In genomic region chr16:21315751-21316151, GRCm38 (mm10) we compare ENCODE assay signal across 14 mouse cellular contexts.
DNase-seq lines count a peak whose midpoint lies in the region; ATAC-seq and TF ChIP-seq lines count a peak whose summit lies in the region.
"Had no signal": no experiment of that assay in that cellular context is flagged by ENCODE, and none has a peak within 500 bp of the region (broad histone marks: within the 10 kb centered on the region; RNA-seq: fewer than 3 reads in every experiment).

No protein-coding gene starts in this region.

- H3K4me3 ChIP-seq in liver, postnatal 0 days (ENCODE audit: low read depth, low read length): no peak overlapping the region
- H3K4me3 ChIP-seq in MEL (ENCODE audit: control insufficient read depth in 1 of 2, insufficient read depth in 1 of 2, low read depth in 2 of 2, low read length in 2 of 2): no peak overlapping the region
- no peak overlapping the region for H3K4me3 ChIP-seq in limb, embryonic 15.5 days
- H3K4me3 ChIP-seq: forebrain, embryonic 12.5 days; liver, embryonic 15.5 days; stomach, embryonic 15.5 days had no signal

- no peaks in the 10 kb centered on the region for H3K79me2 ChIP-seq in MEL (ENCODE audit: control insufficient read depth, insufficient read depth, low read length, poor library complexity)

- no peaks in the 10 kb centered on the region for H3K9me3 ChIP-seq in liver, postnatal 0 days (ENCODE audit: low read length)
- no peaks in the 10 kb centered on the region for H3K9me3 ChIP-seq in MEL (replicated peaks; ENCODE audit: insufficient read depth, low read length)
- H3K9me3 ChIP-seq in limb, embryonic 15.5 days: no peaks in the 10 kb centered on the region
- H3K9me3 ChIP-seq: forebrain, embryonic 12.5 days; liver, embryonic 15.5 days; stomach, embryonic 15.5 days had no signal

- no peak for TF ChIP-seq CTCF in liver, postnatal 0 days (IDR thresholded peaks at IDR 0.05; ENCODE audit: low read depth)
- TF ChIP-seq CTCF in MEL (IDR thresholded peaks at IDR 0.05 in 2 of 3, conservative IDR thresholded peaks at IDR 0.05 in 1 of 3; ENCODE audit: control insufficient read depth in 1 of 3, insufficient read depth in 1 of 3, low read depth in 2 of 3, low read length in 3 of 3, poor library complexity in 1 of 3, severe bottlenecking in 1 of 3): no peak

- 24% methylated on average over 6 of the region's 6 CpGs for WGBS in liver, postnatal 0 days (ENCODE audit: insufficient replicate concordance)
- WGBS in limb, embryonic 15.5 days: 23% methylated on average over 6 of the region's 6 CpGs

- no peaks in the 10 kb centered on the region for H3K36me3 ChIP-seq in liver, postnatal 0 days (replicated peaks; ENCODE audit: insufficient read depth, low read length)
- H3K36me3 ChIP-seq in MEL (ENCODE audit: control insufficient read depth in 1 of 2, insufficient read depth in 2 of 2, low read length in 2 of 2): peaks cover 0 to 19% of the 10 kb centered on the region in 2 experiments; a peak in 2 of 4 replicates
- no peaks in the 10 kb centered on the region for H3K36me3 ChIP-seq in limb, embryonic 15.5 days
- H3K36me3 ChIP-seq: forebrain, embryonic 12.5 days; liver, embryonic 15.5 days; stomach, embryonic 15.5 days had no signal

- H3K4me2 ChIP-seq in liver, postnatal 0 days (ENCODE audit: low read depth, low read length): no peak overlapping the region
- H3K4me2 ChIP-seq in limb, embryonic 15.5 days: no peak overlapping the region
- H3K4me2 ChIP-seq: forebrain, embryonic 12.5 days; liver, embryonic 15.5 days; stomach, embryonic 15.5 days had no signal

- no peak for ATAC-seq in liver, postnatal 0 days
- peak; percentile 33; the same call in 1 of the 2 replicates for ATAC-seq in limb, embryonic 15.5 days (ENCODE audit: insufficient number of reproducible peaks, low FRiP score, low TSS enrichment, low read depth)

- no peak for TF ChIP-seq POLR2A in MEL (IDR thresholded peaks at IDR 0.05; ENCODE audit: control insufficient read depth in 1 of 2, insufficient read depth in 1 of 2, low read depth in 1 of 2, low read length in 2 of 2, poor library complexity in 1 of 2)

- no peak for TF ChIP-seq EP300 in liver, postnatal 0 days (IDR thresholded peaks at IDR 0.05; ENCODE audit: low read depth)
- TF ChIP-seq EP300 in MEL (IDR thresholded peaks at IDR 0.05; ENCODE audit: low read depth in 1 of 2, low read length in 2 of 2): no peak

- DNase-seq in liver (peak; percentile 30), MEL (ENCODE audit: low read depth, low spot score) (peak; percentile 47), adipocyte (ENCODE audit: low spot score) (peak; percentile 59)
- no peak for DNase-seq in liver, postnatal 0 days
- DNase-seq in kidney, adult 18-20 months: no peak
- no peak for DNase-seq in gastrocnemius, postnatal 10 days
- DNase-seq: cerebellum, adult 9-10 months; gastrocnemius, postnatal 25 days; kidney, postnatal 14 days; right cerebral cortex, postnatal 4 days had no signal

- H3K9ac ChIP-seq in liver, postnatal 0 days (replicated peaks): no peak overlapping the region
- no peak overlapping the region for H3K9ac ChIP-seq in MEL (ENCODE audit: control insufficient read depth, low read depth, low read length, poor library complexity, severe bottlenecking)
- no peak overlapping the region for H3K9ac ChIP-seq in limb, embryonic 15.5 days
- H3K9ac ChIP-seq: forebrain, embryonic 12.5 days; liver, embryonic 15.5 days; stomach, embryonic 15.5 days had no signal

- peaks cover 3% of the 10 kb centered on the region; the same call in 1 of the 2 replicates for H3K27me3 ChIP-seq in liver, postnatal 0 days (ENCODE audit: insufficient read depth, low read length)
- peaks cover 3 to 4% of the 10 kb centered on the region in 2 experiments; a peak in 3 of 4 replicates for H3K27me3 ChIP-seq in MEL (ENCODE audit: control insufficient read depth in 1 of 2, insufficient read depth in 2 of 2, low read length in 2 of 2)
- no peaks in the 10 kb centered on the region for H3K27me3 ChIP-seq in limb, embryonic 15.5 days
- H3K27me3 ChIP-seq: stomach, embryonic 15.5 days had no signal

- H3K4me1 ChIP-seq in liver, postnatal 0 days (ENCODE audit: insufficient read depth): peaks cover 13% of the 10 kb centered on the region
- peaks cover 11 to 25% of the 10 kb centered on the region in 2 experiments for H3K4me1 ChIP-seq in MEL (ENCODE audit: control insufficient read depth in 1 of 2, insufficient read depth in 2 of 2, low read length in 2 of 2)
- H3K4me1 ChIP-seq in limb, embryonic 15.5 days: peaks cover 67% of the 10 kb centered on the region

- H3K27ac ChIP-seq in liver, postnatal 0 days (ENCODE audit: low read depth): no peak overlapping the region
- no peak overlapping the region for H3K27ac ChIP-seq in MEL (ENCODE audit: control insufficient read depth, low read depth, low read length)
- no peak overlapping the region for H3K27ac ChIP-seq in limb, embryonic 15.5 days
- H3K27ac ChIP-seq: forebrain, embryonic 12.5 days; liver, embryonic 15.5 days; stomach, embryonic 15.5 days had no signal

- TF ChIP-seq RAD21 in MEL (IDR thresholded peaks at IDR 0.05; ENCODE audit: low read depth, low read length): no peak

TF ChIP-seq in MEL, 35 proteins besides CTCF, POLR2A, EP300 and RAD21:
- TF ChIP-seq MEF2A (IDR thresholded peaks at IDR 0.05; ENCODE audit: extremely low read depth, insufficient replicate concordance, low read depth, low read length, poor library complexity, severe bottlenecking): no peak
- TF ChIP-seq KAT2A (conservative IDR thresholded peaks at IDR 0.05; ENCODE audit: low read depth, low read length): no peak
- TF ChIP-seq MYB (IDR thresholded peaks at IDR 0.05; ENCODE audit: low read depth, low read length): no peak
- TF ChIP-seq HCFC1 (IDR thresholded peaks at IDR 0.05; ENCODE audit: low read depth, low read length): no peak
- TF ChIP-seq ZNF384 (IDR thresholded peaks at IDR 0.05; ENCODE audit: low read depth, low read length): no peak
- TF ChIP-seq RCOR1 (IDR thresholded peaks at IDR 0.05; ENCODE audit: low read depth, low read length): no peak
- no peak for TF ChIP-seq MXI1 (IDR thresholded peaks at IDR 0.05; ENCODE audit: low read depth, low read length)
- no peak for TF ChIP-seq E2F4 (IDR thresholded peaks at IDR 0.05; ENCODE audit: borderline replicate concordance, low read depth, low read length)
- TF ChIP-seq SIN3A (IDR thresholded peaks at IDR 0.05; ENCODE audit: low read length): no peak
- TF ChIP-seq MYC (IDR thresholded peaks at IDR 0.05; ENCODE audit: low read depth, low read length): no peak
- TF ChIP-seq NELFE (IDR thresholded peaks at IDR 0.05; ENCODE audit: low read depth, low read length): no peak
- no peak for TF ChIP-seq GABPA (IDR thresholded peaks at IDR 0.05; ENCODE audit: low read depth, low read length)

Comparison
In these comparisons a context has a peak if more than half of its experiments do, and no peak if none do; other contexts are left out.
1. DNase-seq: peak in liver (single experiment), MEL (single experiment) and adipocyte (single experiment); none in liver, postnatal 0 days (single experiment), kidney, adult 18-20 months (single experiment) and gastrocnemius, postnatal 10 days (single experiment).